Mouse (Mus musculus): ENCODE measurements at regions not wholly inside any gene's neighbourhood (a gene's known extent, or its start where the extent isn't known, plus 50 kb on each side); places are given as distances from the start of the nearest gene placed in this dataset.

- no peak for TF ChIP-seq POLR2AphosphoS5 (IDR thresholded peaks at IDR 0.05; ENCODE audit: insufficient replicate concordance, low read depth, low read length)
- TF ChIP-seq CTCF (IDR thresholded peaks at IDR 0.05; ENCODE audit: low read depth, low read length): no peak
- no peak for TF ChIP-seq GATA2 (IDR thresholded peaks at IDR 0.05; ENCODE audit: borderline replicate concordance, low read depth, low read length)
- TF ChIP-seq GATA1 (IDR thresholded peaks at IDR 0.05; ENCODE audit: borderline replicate concordance, low read length): no peak
- TF ChIP-seq TAL1 (conservative IDR thresholded peaks at IDR 0.05; ENCODE audit: low read depth, low read length): no peak
Measured at GRCm38 (mm10) chr16:92958967-92959366, 133.0 kb upstream of the Runx1 start.
